Mouse (Mus musculus): ENCODE results near the gene Xpo6.

- TF ChIP-seq GATA1 (IDR thresholded peaks at IDR 0.05; ENCODE audit: borderline replicate concordance, low read length) (no peak), FLI1 (IDR thresholded peaks at IDR 0.05; ENCODE audit: low read length) (no peak)
These were observed 107.1 kb downstream of the Xpo6 start for GRCm38 (mm10) chr7:126093162-126093561.
